In the genomic region with DNA sequence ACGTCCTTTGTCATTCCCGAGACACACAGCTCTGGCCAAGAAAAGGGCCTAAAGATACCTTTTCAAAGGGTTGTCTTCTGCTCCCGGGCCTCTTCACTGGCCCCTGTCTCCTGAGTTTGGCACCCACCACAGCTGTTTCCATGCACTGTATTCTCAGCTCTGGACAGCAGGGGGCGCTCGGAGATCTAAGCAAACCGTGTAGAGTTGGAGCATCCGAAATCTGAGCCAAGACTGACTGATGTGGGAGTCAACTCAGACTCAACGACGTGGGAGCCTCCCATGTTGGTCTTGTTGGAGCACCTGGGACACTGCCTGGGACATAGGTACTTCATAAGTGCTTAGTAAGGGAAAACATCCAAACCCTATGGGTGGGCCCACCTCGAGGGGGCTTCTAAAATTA, we compare ENCODE assay signal across 9 mouse cellular contexts. TPM values are rescaled to one million over a fixed set of nuclear protein-coding genes. Genes with fewer than 3 reads are reported as not detected.
DNase-seq lines count a peak whose midpoint lies in the region; ATAC-seq and TF ChIP-seq lines count a peak whose summit lies in the region.
"Had no signal": no experiment of that assay in that cellular context is flagged by ENCODE, and none has a peak within 500 bp of the region (broad histone marks: within the 10 kb centered on the region; RNA-seq: fewer than 3 reads in every experiment).

No protein-coding gene starts in this region.

- peaks cover 8% of the 10 kb centered on the region for H3K36me3 ChIP-seq in ES-E14 (ENCODE audit: control insufficient read depth, insufficient read depth, low read length, poor library complexity, severe bottlenecking)
- peaks cover 12% of the 10 kb centered on the region for H3K36me3 ChIP-seq in forebrain, embryonic 14.5 days (ENCODE audit: control insufficient read depth, insufficient read depth, low read length)

- peak; percentile 91 for DNase-seq in ES-E14 (ENCODE audit: low read depth, low spot score)
- peak; percentile 72 for DNase-seq in c-Kit-positive CD71-positive TER-119-positive erythroid progenitor cells, embryonic 14.5 days (ENCODE audit: low spot score)
- DNase-seq in forebrain, embryonic 14.5 days (ENCODE audit: low spot score), result peak; percentile 93
- peak; percentile 95 for DNase-seq in heart, postnatal 4 days
- DNase-seq in layer of hippocampus, adult 18-20 months (ENCODE audit: low spot score in 2 of 2), result peak; percentile 68 to 93
- peak; percentile 73 to 77 for DNase-seq in lung, adult 18-20 months
- DNase-seq in ovary, adult 18-20 months (ENCODE audit: low spot score), result peak; percentile 44
- peak; percentile 55 to 65 for DNase-seq in thymus, adult 18-20 months

- no peaks in the 10 kb centered on the region; a peak in 1 of 4 replicates for H3K4me1 ChIP-seq in ES-E14 (ENCODE audit: control insufficient read depth in 2 of 2, insufficient read depth in 2 of 2, low read length in 2 of 2, poor library complexity in 1 of 2)
- H3K4me1 ChIP-seq in forebrain, embryonic 14.5 days (ENCODE audit: control insufficient read depth, insufficient read depth, low read length), result no peaks in the 10 kb centered on the region
- H3K4me1 ChIP-seq: heart, embryonic 15.5 days had no signal

- no peaks in the 10 kb centered on the region for H3K27me3 ChIP-seq in forebrain, embryonic 14.5 days (replicated peaks; ENCODE audit: control insufficient read depth, insufficient read depth, low read length)

- peak; percentile 46; the same call in 1 of the 2 replicates for ATAC-seq in forebrain, embryonic 14.5 days

- WGBS in forebrain, embryonic 14.5 days, result 13% methylated on average over 10 of the region's 10 CpGs

- no peak overlapping the region for H3K4me2 ChIP-seq in forebrain, embryonic 14.5 days (ENCODE audit: low read length)
- H3K4me2 ChIP-seq: heart, embryonic 15.5 days had no signal

- no peak overlapping the region for H3K9ac ChIP-seq in ES-E14 (ENCODE audit: insufficient read depth, low read depth, low read length, poor library complexity, severe bottlenecking)
- H3K9ac ChIP-seq in forebrain, embryonic 14.5 days (ENCODE audit: low read length), result no peak overlapping the region
- H3K9ac ChIP-seq: heart, embryonic 15.5 days had no signal

- H3K4me3 ChIP-seq in ES-E14 (ENCODE audit: insufficient read depth in 1 of 2, low read depth in 1 of 2, low read length in 2 of 2, poor library complexity in 1 of 2, severe bottlenecking in 1 of 2), result no peak overlapping the region
- H3K4me3 ChIP-seq in forebrain, embryonic 14.5 days (ENCODE audit: low read depth, low read length), result no peak overlapping the region
- H3K4me3 ChIP-seq: heart, embryonic 15.5 days had no signal

- no peak overlapping the region for H3K27ac ChIP-seq in ES-E14 (ENCODE audit: insufficient read depth, low read depth, low read length, poor library complexity, severe bottlenecking)
- H3K27ac ChIP-seq in forebrain, embryonic 14.5 days (ENCODE audit: low read depth, low read length), result no peak overlapping the region
- H3K27ac ChIP-seq: heart, embryonic 15.5 days had no signal

- in situ Hi-C loops in ES-E14 (cut with MboI; ENCODE audit: low sequenced_read_pairs in 2 of 2, unreplicated experiment in 2 of 2), result loop anchor here in 1 of 2 experiments (25.0 kb wide), 1 partner anchor 109 kb away; no protein-coding TSS in a partner anchor

- no peaks in the 10 kb centered on the region for H3K9me3 ChIP-seq in ES-E14 (ENCODE audit: control insufficient read depth, insufficient read depth, low read depth, low read length)
- no peaks in the 10 kb centered on the region for H3K9me3 ChIP-seq in forebrain, embryonic 14.5 days (replicated peaks; ENCODE audit: control insufficient read depth, low read length)
- H3K9me3 ChIP-seq: heart, embryonic 15.5 days had no signal

TF ChIP-seq in ES-E14, 5 proteins besides CTCF, POLR2A, EP300 and RAD21:
- peak; percentile 41; the same call in 1 of the 2 replicates for TF ChIP-seq ZC3H11A (IDR thresholded peaks at IDR 0.05; ENCODE audit: borderline replicate concordance, low read depth, low read length)
- TF ChIP-seq ZNF384 (IDR thresholded peaks at IDR 0.05; ENCODE audit: low read depth, low read length), result no peak

RNA-seq across cellular contexts. Expression of a gene that starts 10.1 kb away (rescaled TPM):
- 328 and 332 TPM in 2 replicates for total RNA-seq in ES-E14 (2012; rRNA removed)
- 193 and 216 TPM in 2 replicates for polyA plus RNA-seq in forebrain, embryonic 14.5 days (2014; fragmentation: Nextera tagmentation; extraction: Ambion mirVana)
- 10 to 100 TPM; 78.7 to 82.4 TPM for total RNA-seq in heart, postnatal 4 days (2021)
- 10 to 100 TPM; 74.7 to 96.9 TPM for total RNA-seq in layer of hippocampus, adult 18-20 months (2021)

RNA-seq across cellular contexts. Expression of a gene that starts 10.4 kb away (rescaled TPM):
- 1,965 and 2,746 TPM in 2 replicates for total RNA-seq in ES-E14 (2012; rRNA removed)
- 1,002 and 1,092 TPM in 2 replicates for polyA plus RNA-seq in forebrain, embryonic 14.5 days (2014; fragmentation: Nextera tagmentation; extraction: Ambion mirVana)
- total RNA-seq in heart, postnatal 4 days (2021), result 1,000 to 10,000 TPM; 2,981 to 3,274 TPM
- 1,000 to 10,000 TPM; 1,117 to 1,130 TPM for total RNA-seq in layer of hippocampus, adult 18-20 months (2021)

RNA-seq across cellular contexts. Expression of a gene that starts 10.6 kb away (rescaled TPM):
- 0.49 TPM in 1 of 2 replicates, not detected in the other for total RNA-seq in ES-E14 (2012; rRNA removed)
- polyA plus RNA-seq in forebrain, embryonic 14.5 days (2014; fragmentation: Nextera tagmentation; extraction: Ambion mirVana), result 2.9 and 6.9 TPM in 2 replicates
- total RNA-seq in heart, postnatal 4 days (2021), result not detected
- 1 to 10 TPM; 1.4 to 2.0 TPM for total RNA-seq in layer of hippocampus, adult 18-20 months (2021)

RNA-seq across cellular contexts. Expression of a gene that starts 31.0 kb away (rescaled TPM):
- 21.8 and 24.7 TPM in 2 replicates for total RNA-seq in ES-E14 (2012; rRNA removed)
- polyA plus RNA-seq in forebrain, embryonic 14.5 days (2014; fragmentation: Nextera tagmentation; extraction: Ambion mirVana), result 7.1 and 8.3 TPM in 2 replicates
- total RNA-seq in heart, postnatal 4 days (2021), result 1 to 10 TPM; 7.5 to 9.3 TPM
- 10 to 100 TPM; 17.4 to 17.6 TPM for total RNA-seq in layer of hippocampus, adult 18-20 months (2021)

RNA-seq across cellular contexts. Expression of a gene that starts 57.7 kb away (rescaled TPM):
- total RNA-seq in ES-E14 (2012; rRNA removed), result 0.74 and 1.2 TPM in 2 replicates
- 2.0 and 4.1 TPM in 2 replicates for polyA plus RNA-seq in forebrain, embryonic 14.5 days (2014; fragmentation: Nextera tagmentation; extraction: Ambion mirVana)
- 1 to 10 TPM; 8.4 to 9.7 TPM for total RNA-seq in heart, postnatal 4 days (2021)
- 1 to 10 TPM; 3.7 to 4.6 TPM for total RNA-seq in layer of hippocampus, adult 18-20 months (2021)

Comparison
In these comparisons a context has a peak if more than half of its experiments do, and no peak if none do; other contexts are left out.
1. DNase-seq: peak in every context shown above with its lines; median percentile 95 in heart, postnatal 4 days; 93 in forebrain, embryonic 14.5 days; 91 in ES-E14; 80 in layer of hippocampus, adult 18-20 months; 75 in lung, adult 18-20 months; 72 in c-Kit-positive CD71-positive TER-119-positive erythroid progenitor cells, embryonic 14.5 days; 60 in thymus, adult 18-20 months; 44 in ovary, adult 18-20 months.